Mouse (Mus musculus) ES-E14 (cell line): Measurements from ENCODE around the gene Zbtb43. TPM values are rescaled to one million over a fixed set of nuclear protein-coding genes. Genes with fewer than 3 reads are reported as not detected.
A peak's percentile ranks its signal among the peaks of the same experiment; 100 is the strongest.

Source experiments
- DNase-seq: peaks from one replicate; pipeline ENCODE4 v3.0.0-alpha.2; 2013; ENCODE audit warnings: low read depth, low spot score
- H3K27ac ChIP-seq: 2 replicates; pipeline ENCODE4 v1.5.1; 2012; ENCODE audit warnings: low read depth, mild to moderate bottlenecking, low read length, moderate library complexity, mixed read lengths; ENCODE audit not compliant: poor library complexity, insufficient read depth, severe bottlenecking
- H3K36me3 ChIP-seq: 2 replicates; pipeline ENCODE4 v1.6.1; 2012; ENCODE audit warnings: mild to moderate bottlenecking, low read length, moderate library complexity, mixed read lengths; ENCODE audit not compliant: control insufficient read depth, poor library complexity, insufficient read depth, severe bottlenecking
- H3K4me1 ChIP-seq, 2 experiments: fragments of 150-350 bp in 1 of 2; sonication (generic) in 1 of 2; 2 replicates each; pipeline ENCODE4 v1.6.1; 2012; ENCODE audit warnings: low read length in 2 of 2, mild to moderate bottlenecking in 1 of 2, mixed read lengths in 1 of 2; ENCODE audit not compliant: control insufficient read depth in 2 of 2, insufficient read depth in 2 of 2, poor library complexity in 1 of 2
- H3K4me3 ChIP-seq, 2 experiments: fragments of 150-350 bp in 1 of 2; sonication (generic) in 1 of 2; 2 replicates each; pipeline ENCODE4 v1.5.1; 2012; ENCODE audit warnings: low read length in 2 of 2, low read depth in 1 of 2, mild to moderate bottlenecking in 1 of 2, mixed read lengths in 1 of 2; ENCODE audit not compliant: insufficient read depth in 1 of 2, poor library complexity in 1 of 2, severe bottlenecking in 1 of 2
- H3K9ac ChIP-seq: 2 replicates; pipeline ENCODE4 v1.6.1; 2012; ENCODE audit warnings: low read depth, mild to moderate bottlenecking, low read length, mixed read lengths; ENCODE audit not compliant: poor library complexity, insufficient read depth, severe bottlenecking
- H3K9me3 ChIP-seq: fragments of 150-350 bp; sonication (generic); 2 replicates; pipeline ENCODE4 v1.6.1; 2012; ENCODE audit warnings: low read depth, mild to moderate bottlenecking, low read length; ENCODE audit not compliant: control insufficient read depth, insufficient read depth
- CHD2 ChIP-seq: IDR thresholded peaks from 2 replicates; pipeline ENCODE4 v1.6.1; 2014; ENCODE audit warnings: mild to moderate bottlenecking, low read depth, low read length, inconsistent platforms
- HCFC1 ChIP-seq: IDR thresholded peaks from 2 replicates; pipeline ENCODE4 v1.6.1; 2012; ENCODE audit warnings: low read length, inconsistent platforms, borderline replicate concordance; ENCODE audit not compliant: insufficient read depth
- MAFK ChIP-seq: IDR thresholded peaks from 2 replicates; pipeline ENCODE4 v1.6.1; 2014; ENCODE audit warnings: mild to moderate bottlenecking, low read depth, low read length, inconsistent platforms; ENCODE audit not compliant: insufficient read depth
- ZC3H11A ChIP-seq: IDR thresholded peaks from 2 replicates; pipeline ENCODE4 v1.6.1; 2012; ENCODE audit warnings: low read depth, mild to moderate bottlenecking, inconsistent platforms, low read length, borderline replicate concordance
- ZNF384 ChIP-seq: IDR thresholded peaks from 2 replicates; pipeline ENCODE4 v1.6.1; 2012; ENCODE audit warnings: low read depth, low read length, inconsistent platforms
- in situ Hi-C, 2 experiments: fragments of 600-800 bp; cut with MboI; formaldehyde crosslinking; loops; one replicate each; pipeline ENCODE4 v1.15.1; 2025; ENCODE audit warnings: low sequenced_read_pairs in 2 of 2, inconsistent platforms in 1 of 2; ENCODE audit not compliant: unreplicated experiment in 2 of 2
- total RNA-seq: library from RNA; depleted of rRNA; stranded (reverse); fragments of 300-350 nt; gene quantifications from 2 replicates; pipeline ENCODE4 v1.2.3, GENCODE M21; 2012

Gene Zbtb43
- total RNA-seq, 1 experiment, result 31.3 TPM

- in situ Hi-C loops, result no loop called here
- no peak overlapping the region for H3K4me3 ChIP-seq
- H3K4me1 ChIP-seq, result peaks cover 30 to 41% of the 10 kb centered on the region in 2 experiments
- peak; percentile 66 for DNase-seq
- TF ChIP-seq HCFC1, result no peak
- TF ChIP-seq MAFK, result no peak
- TF ChIP-seq CHD2, result no peak
- no peak for TF ChIP-seq ZNF384
- TF ChIP-seq ZC3H11A, result no peak
- peak overlapping the region; percentile 54; the same call in 1 of the 2 replicates for H3K9ac ChIP-seq
- H3K27ac ChIP-seq, result peak overlapping the region; percentile 98
- H3K9me3 ChIP-seq, result no peaks in the 10 kb centered on the region
- no peaks in the 10 kb centered on the region for H3K36me3 ChIP-seq
These were observed 27.5 kb downstream of the Zbtb43 start for GRCm38 (mm10) chr2:33440893-33441292.

GRCm38 (mm10) chr2:33439980-33440670, 28.2 kb downstream of the Zbtb43 start:
- Histone ChIP-seq H3K4me3 (peak overlapping the region; percentile 42 to 47), H3K36me3 (no peaks in the 10 kb centered on the region), H3K4me1 (peaks cover 27 to 45% of the 10 kb centered on the region in 2 experiments), H3K27ac (peak overlapping the region; percentile 98), H3K9me3 (no peaks in the 10 kb centered on the region), H3K9ac (peak overlapping the region; percentile 65)
- no peak for DNase-seq
- no peak for TF ChIP-seq CHD2
- in situ Hi-C loops, result no loop called here

GRCm38 (mm10) chr2:33439471-33439881, 28.9 kb downstream of the Zbtb43 start:
- peak overlapping the region; percentile 42 to 47 for H3K4me3 ChIP-seq
- H3K9ac ChIP-seq, result peak overlapping the region; percentile 72
- peak overlapping the region; percentile 98 for H3K27ac ChIP-seq
- H3K36me3 ChIP-seq, result no peaks in the 10 kb centered on the region
- H3K4me1 ChIP-seq, result peaks cover 25 to 46% of the 10 kb centered on the region in 2 experiments
- TF ChIP-seq ZC3H11A (no peak), HCFC1 (peak; percentile 47; the same call in 1 of the 2 replicates)
- DNase-seq, result peak; percentile 85
- in situ Hi-C loops, result no loop called here
- no peaks in the 10 kb centered on the region for H3K9me3 ChIP-seq

GRCm38 (mm10) chr2:33438377-33438776, 30.0 kb downstream of the Zbtb43 start:
- in situ Hi-C loops, result no loop called here
- TF ChIP-seq HCFC1, result no peak
- TF ChIP-seq CHD2, result no peak
- no peak for TF ChIP-seq MAFK
- no peak for TF ChIP-seq ZC3H11A
- TF ChIP-seq ZNF384, result no peak
- Histone ChIP-seq H3K4me1 (peaks cover 20 to 40% of the 10 kb centered on the region in 2 experiments), H3K27ac (peak overlapping the region; percentile 98; the same call in 1 of the 2 replicates), H3K9ac (peak overlapping the region; percentile 15; the same call in 1 of the 2 replicates), H3K4me3 (no peak overlapping the region), H3K36me3 (no peaks in the 10 kb centered on the region), H3K9me3 (no peaks in the 10 kb centered on the region)
- peak; percentile 64 for DNase-seq

GRCm38 (mm10) chr2:33437184-33437583, 31.2 kb downstream of the Zbtb43 start:
- TF ChIP-seq MAFK, result no peak
- Histone ChIP-seq H3K9me3 (no peaks in the 10 kb centered on the region), H3K27ac (peak overlapping the region; percentile 50; the same call in 1 of the 2 replicates), H3K9ac (peak overlapping the region; percentile 7; the same call in 1 of the 2 replicates), H3K36me3 (no peaks in the 10 kb centered on the region), H3K4me1 (peaks cover 11 to 35% of the 10 kb centered on the region in 2 experiments), H3K4me3 (no peak overlapping the region)
- no peak for DNase-seq
- in situ Hi-C loops, result no loop called here
